Mouse (Mus musculus) layer of hippocampus, postnatal 10 days (tissue): ENCODE measurements around the gene Ano4. TPM values are rescaled to one million over a fixed set of nuclear protein-coding genes. Genes with fewer than 3 reads are reported as not detected.
A peak's percentile ranks its signal among the peaks of the same experiment; 100 is the strongest.
"Not testable (repeated sequence)": the region's sequence is repeated elsewhere in the genome, so short reads cannot be mapped to it uniquely, and the experiment has no call there.

ENCODE experiments used
- DNase-seq, 2 experiments: peaks; one replicate each; pipeline ENCODE4 v3.0.0; 2021; ENCODE audit warnings: low spot score in 2 of 2
- total RNA-seq, 2 experiments: library from RNA; stranded (reverse); gene quantifications; 2 replicates each; pipeline ENCODE4 v1.2.3; 2021

Gene Ano4
- total RNA-seq, 2 experiments from 2014 or later = 23.8 to 24.2 TPM

DNA sequence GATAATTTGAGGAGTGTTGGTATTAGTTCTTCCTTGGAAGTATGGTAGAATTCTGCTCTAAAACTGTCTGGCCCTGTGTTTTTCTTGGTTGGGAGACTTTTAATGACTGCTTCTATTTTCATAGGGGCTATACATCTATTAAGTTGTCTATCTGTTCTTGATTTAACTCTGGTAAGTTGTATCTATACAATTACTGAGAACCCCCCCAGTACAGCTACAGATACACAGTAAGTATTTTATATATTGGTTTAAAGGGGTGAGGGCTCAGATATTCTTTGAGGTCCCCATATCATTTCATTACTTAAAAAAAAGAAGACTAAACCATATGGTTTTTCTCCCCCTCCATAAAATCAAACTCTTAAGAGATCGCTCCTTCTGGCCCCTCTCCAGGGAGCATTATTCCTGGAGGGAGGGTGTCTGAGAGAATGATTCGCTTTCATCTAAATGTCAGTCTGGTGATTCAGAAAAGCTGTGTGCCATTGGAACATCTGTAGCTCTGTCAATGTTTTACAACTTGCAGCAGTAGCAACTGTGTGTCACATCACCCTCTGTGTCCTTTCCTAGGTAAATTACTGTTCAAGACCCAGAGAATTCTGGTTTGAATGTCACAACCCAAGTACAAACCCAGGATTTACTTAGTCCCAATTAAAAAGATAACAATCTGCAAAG is 189.6 kb downstream of the Ano4 start:
- peak; percentile 11 to 19 for DNase-seq

DNA sequence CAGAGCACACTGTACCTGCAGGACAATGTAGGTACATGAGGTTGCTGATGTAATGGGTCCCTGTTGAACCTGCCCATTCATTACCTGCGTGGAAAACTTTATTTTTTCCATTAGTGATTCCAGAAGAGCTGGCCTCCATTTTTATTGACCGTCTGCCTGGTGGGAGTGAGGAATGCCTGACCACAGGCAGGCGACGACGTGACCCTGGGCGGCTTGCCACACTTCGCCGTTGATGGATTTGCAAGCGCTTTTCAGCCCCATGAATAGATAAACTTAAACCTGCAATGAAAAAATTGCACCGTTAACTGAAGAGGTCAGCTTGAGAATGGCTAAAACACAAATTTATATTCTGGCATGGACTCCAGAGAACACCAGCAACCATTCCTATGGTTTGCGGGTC is 195.4 kb downstream of the Ano4 start:
- no peak for DNase-seq

DNA sequence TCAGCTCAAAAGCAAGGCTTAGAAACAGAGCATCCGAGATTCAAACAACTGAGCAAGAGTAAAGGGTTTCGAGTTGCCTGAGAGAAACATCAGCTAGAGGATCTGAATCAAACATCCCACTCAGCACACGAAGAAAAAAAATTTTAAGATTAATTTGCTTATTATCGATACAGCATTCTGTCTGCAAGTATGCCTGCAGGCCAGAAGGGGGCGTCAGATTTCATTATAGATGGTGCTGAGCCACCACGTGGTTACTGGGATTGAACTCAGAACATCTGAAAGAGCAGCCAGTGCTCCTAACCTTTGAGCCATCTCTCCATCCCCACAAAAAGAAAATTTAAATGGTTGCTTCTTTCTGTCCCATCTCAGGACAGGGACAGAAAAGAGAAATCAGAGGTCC is 223.2 kb downstream of the Ano4 start:
- no peak for DNase-seq

DNA sequence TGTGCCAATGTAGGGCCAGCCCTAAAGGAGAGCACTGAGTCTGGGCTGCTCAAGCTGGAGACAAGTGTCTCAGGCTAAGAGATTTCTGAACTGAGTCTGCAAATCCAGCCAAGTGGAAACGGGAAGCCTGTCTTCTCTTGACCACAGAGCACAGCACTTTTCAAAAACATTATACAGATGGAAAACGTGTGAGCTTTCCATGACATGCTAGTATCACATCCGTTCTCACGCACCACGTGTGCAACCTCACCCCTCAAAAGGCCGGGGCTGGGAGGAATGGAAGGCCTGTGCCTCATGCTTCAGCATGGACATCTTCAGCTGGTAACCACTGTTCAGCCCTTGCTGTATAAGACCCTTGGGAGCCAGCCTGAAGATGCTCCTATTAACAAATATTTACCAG is 230.2 kb downstream of the Ano4 start:
- no peak for DNase-seq

DNA sequence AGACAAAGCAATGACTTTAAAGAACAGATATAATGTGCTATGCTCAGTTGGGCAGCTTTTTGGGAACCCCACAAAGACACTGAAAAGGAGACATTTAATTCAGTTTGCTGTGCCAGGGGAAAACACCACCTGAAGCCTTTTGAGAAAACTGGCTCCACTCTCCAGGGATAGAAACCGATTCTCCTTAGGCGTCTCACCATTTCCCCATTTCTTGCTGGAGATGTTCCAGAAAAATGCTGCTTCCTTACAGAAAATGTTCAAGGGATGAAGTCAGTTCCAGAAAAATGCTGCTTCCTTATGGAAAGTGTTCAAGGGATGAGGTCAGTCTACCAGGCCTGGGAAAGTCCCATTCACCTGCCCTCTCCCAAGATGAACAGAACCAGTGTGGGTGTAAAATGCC is 233.1 kb downstream of the Ano4 start:
- DNase-seq = no peak

DNA sequence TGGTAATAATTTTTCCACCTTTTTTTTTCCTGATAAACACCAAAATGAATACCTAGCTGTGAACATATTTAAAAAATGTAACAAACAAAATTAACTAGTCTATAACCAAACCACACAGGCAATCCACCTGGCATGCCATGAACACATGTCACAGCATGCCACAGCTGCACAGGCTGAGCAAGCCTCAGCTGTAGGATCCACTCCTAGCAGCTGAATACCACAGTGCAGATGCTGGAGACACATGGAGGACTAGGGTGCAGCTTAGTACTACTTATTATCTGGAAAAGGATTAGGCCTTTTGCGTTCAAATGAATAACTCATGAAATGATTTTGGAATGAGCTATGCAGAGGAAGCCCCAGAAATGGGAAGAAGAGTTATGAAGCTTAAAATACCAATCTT is 233.6 kb downstream of the Ano4 start:
- DNase-seq = no peak

DNA sequence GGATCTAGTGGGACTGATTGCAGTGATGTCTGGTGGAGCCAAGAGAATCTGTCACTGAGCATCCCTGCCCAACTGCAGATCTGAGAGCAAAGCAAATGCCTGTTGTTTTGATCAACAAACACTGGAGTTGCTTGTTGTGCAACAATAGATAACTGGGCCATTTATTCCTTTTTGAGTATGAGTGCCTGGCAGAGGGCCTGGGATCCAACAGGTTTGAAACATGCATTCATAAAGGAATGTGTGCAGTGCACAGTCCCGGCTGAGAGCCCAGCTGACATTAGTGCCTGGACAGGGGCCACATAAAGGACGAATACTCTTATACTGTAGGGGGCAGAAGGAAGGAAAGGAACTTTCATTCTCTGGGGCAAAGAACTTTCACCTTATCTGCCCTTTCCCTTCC is 241.0 kb downstream of the Ano4 start:
- no peak for DNase-seq

DNA sequence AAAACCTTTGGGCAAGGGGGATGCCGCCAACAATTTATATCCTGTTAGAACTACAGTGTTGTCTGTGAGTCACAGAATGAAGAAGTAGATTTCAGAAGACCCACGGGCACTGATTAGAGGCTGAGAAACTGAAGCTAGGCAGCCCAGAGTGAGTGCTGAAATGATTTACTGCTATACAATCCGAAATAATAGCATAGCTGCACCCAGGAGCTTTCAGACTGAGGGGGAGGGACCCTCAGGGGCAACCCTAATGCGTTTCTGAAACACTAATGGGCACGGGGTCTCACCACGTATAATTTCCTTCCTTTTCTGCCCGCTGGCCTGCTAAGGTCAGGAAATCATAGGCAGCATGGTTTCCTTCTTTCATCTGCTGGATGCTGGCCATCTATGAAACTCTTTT is 242.5 kb downstream of the Ano4 start:
- no peak for DNase-seq

DNA sequence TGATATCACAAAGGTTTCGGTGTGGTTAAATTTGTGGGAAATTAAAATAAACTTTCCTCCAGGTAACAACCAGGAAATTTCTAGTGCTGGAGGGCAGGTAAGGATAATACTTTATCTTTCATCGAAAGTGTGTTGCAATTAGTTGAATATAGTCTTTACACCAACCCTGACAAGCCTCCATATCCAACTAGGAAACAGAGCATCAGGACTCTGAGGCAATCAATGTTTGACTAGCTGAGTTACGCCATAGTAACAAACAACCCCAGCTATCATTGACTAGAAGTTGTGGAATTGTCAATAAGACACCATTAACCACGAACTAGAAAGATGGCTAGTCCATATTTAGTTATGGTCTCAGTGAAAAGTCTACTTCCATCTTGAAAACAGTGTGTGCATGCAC is 246.4 kb downstream of the Ano4 start:
- no peak for DNase-seq

DNA sequence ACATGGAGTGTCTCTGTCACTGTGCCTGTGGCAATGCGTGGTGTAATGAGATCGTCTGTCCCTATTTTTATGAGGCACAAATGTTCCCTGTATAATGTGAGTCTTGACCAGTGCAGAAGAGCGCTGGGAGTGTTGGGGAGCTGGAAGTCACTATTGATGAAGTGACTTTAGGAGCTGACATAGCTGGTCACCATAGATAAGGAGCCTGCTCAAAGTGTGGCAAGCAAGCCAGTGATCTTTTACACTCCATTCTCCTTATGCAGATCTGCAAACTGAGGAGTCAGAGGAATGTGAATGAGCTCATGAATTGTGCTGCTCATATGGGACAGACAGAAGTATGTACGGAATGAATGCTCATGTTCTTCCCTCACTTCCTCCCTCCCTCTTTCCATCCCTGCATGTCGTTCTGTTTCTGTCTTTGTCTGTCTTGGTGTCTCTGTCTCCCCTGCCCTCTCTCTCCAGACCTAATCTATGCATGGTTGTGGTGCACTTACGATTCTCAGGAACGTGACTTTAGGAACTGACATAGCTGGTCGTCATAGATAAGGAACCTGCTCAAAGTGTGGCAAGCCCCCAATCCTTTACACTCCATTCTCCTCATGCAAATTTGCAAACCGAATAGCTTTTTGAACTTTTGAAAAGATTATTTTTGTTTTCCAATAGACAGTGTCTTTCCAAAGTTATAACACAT is 252.1 kb downstream of the Ano4 start:
- no peak for DNase-seq

DNA sequence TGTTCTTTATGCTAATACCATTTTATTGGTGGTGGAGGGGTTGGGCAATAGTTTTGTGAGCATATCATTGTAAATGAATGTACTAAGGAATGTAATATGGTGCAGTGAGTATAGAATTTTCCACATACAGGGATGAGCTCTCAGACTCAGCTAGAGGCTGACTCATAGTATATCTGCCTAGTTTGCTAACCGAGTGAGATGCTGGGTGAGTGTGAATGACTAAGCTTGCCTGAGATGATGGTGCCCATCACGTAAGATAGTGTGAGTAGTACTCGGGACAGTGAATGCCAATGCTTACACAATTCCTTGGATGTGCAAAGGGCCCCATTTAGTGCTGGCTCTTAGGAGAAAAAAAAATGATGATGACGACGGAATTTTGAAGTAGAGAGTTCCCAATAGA is 267.1 kb downstream of the Ano4 start:
- DNase-seq = no peak

DNA sequence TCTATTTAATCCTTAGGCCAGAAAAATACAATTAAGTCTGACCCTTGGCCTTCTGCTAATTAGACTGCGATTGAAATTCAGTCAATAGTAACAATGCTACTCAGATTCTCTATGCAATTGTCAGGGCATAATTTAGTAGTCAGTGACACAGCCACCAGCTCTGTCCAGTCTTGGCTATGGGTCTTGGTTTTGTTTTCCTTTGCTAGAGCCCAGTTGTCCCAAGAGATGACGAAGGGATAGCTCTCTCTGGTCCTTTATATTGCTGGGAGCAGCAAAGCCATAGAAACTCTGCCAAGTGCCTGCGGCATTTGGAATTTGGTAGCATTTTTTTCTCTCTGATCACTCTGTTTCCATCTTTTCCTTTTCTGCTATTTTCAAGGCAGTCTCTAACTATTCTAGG is 288.7 kb downstream of the Ano4 start:
- no peak for DNase-seq

DNA sequence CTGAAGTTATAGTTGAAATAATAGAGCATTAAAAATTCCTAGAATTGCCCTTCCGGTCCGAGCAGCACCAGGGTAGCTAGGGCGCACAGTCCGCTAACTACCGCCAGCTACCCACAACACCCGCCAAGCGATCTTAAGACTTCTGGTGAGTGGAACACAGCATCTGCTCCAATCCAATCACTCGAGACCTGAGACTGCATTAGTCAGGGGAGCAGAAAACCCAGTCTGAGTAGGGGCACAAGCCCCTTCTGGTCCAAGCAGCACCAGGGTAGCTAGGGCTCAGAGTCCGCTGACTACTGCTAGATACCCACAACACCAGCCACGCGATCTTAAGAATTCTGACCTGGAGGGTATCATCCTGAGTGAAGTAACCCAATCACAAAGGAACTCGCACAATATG is 299.6 kb downstream of the Ano4 start:
- DNase-seq = not testable (repeated sequence)

DNA sequence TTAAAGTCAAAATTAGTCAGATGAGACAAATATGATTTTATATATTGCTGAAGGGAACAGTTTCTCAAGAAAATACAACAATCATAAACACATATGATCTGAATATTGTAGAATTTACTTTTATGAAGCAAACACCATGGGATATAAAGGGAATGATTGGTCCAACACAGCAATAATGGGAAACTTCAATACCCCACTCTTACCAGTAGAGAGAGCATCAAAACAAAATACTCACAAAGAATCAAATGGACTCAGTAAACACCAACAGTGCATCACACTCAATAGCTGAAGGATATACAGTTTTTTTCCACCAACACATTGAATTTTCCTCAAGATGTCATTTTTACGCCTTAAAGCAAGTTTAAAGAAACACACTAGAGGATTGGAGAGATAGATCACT is 300.4 kb downstream of the Ano4 start:
- DNase-seq = no peak

DNA sequence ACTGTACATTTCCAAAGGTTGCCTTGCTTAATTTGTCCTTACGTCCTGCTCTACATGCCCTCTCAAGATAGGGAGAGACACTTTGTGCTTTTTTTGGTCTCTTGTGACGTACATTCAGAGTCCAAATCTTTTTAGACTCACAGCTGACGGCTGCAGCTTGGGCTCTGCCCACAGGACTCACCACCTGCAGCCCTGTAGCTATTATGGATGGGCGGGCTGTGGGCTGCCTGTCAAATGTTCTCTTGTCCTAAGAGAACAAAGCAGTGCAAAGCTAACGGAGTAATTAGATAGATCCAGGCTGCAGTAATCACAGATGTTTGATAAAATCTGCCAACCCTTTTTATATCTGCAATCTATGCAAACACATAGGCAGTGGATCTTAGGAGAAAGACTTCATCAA is 325.6 kb downstream of the Ano4 start:
- DNase-seq = peak in 1 of 2 experiments; percentile 11

DNA sequence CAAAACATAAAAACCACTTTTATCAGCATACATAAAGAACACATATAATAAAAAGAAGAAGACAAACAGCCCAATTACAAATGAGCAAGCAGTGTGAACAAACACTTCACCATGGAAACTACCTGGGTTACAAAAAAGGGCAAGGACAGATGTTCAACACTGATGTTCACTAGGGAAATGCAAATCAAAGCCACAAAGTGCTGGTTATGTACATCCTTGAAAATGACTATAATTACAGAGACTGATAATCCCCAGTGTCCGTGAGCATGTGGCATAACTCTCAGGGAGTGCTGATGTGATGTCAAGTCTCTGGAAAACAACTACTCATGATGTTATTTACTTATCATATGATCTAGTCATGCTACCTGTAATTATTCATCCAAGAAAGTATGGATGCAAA is 336.3 kb downstream of the Ano4 start:
- no peak for DNase-seq

DNA sequence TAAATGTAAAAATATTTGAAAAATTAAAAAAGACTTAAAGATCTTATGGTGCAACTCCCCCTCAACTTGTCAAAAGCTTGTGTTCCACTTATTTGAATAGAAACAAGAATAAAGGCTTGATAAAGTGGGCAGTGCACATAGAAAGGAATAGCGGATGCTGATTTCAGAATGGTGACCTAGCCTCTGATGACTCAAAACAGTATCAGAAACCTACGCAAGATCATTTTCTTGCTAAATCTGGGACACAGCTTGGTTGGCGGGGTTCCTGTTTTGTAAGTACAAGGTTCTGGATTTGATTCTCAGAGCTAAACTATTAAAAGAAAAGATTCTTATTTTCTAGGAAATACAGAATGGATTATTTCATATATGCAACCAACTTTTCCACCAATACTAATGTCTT is 340.0 kb downstream of the Ano4 start:
- no peak for DNase-seq

DNA sequence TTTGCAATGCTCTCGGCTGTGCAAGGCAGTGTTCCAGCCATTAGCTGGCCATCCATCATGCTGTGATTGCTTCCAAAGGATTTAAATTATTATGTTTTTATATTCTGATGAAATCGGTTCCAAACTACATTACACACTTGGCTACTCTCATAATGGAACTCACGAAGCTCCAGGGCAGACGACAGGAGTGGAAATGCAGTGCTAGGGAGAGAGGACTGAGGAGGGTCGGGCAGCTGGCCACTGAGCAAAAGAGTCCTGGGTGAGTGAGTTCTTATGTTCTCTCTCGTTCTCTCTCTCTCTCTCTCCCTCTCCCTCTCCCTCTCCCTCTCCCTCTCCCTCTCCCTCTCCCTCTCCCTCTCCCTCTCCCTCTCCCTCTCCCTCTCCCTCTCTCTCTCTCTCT is 357.6 kb downstream of the Ano4 start:
- DNase-seq = no peak

DNA sequence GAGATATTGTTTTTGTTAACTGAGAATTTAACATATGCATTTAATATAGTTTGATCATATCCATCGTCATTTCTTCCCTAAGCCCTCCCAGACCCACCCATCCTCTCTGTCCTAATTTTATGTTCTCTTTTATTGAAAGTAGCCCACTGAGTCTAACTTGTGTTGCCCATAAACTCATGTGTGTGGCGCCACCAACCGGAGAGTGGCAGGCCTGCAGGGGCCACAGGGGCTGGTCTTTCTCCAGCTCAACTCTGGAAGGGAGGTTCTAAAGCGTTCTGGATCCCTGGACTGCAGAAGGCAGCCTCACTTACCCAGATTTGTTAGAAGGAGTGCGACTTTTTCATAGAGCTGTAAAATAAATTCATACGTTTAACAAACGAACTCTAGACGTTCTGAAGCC is 361.1 kb downstream of the Ano4 start:
- peak; percentile 64 to 70 for DNase-seq

DNA sequence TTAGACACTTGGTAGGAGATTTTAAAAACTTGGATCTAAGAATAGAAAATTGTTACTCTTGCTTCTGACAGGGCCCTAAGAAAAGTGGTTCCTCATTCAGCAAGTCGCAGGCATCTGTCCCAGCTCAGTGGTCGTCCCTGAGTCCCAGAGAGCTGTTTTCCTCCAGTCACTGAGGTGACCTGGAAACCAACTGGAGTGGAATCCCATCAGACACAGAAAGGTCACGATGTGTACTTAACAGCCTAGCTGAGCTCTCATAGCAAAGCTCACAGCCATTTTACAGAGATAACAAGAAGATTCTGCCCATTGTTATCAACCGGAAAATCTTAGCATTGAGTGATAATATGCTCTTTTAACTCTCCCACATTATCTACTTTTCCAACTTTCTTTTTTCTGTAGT is 365.1 kb downstream of the Ano4 start:
- DNase-seq = no peak

DNA sequence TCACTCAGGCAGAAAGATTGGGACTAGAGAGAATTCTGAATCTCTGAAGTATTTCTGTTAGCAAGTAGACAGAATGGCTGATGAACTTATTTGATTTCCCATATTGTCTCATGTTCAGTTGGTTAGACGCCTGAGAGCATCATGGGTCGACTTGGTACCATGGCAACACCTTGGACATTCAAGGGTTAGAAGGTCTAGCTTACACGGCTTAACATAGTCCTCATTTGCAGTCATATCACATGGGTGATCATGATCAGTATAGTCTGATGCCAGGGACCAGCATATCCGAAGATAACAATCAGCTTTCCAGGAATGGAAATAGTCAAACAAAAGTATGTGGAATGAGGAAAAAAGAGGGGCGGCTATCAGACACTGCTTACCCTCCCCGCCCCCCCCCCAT is 365.6 kb downstream of the Ano4 start:
- DNase-seq = no peak

DNA sequence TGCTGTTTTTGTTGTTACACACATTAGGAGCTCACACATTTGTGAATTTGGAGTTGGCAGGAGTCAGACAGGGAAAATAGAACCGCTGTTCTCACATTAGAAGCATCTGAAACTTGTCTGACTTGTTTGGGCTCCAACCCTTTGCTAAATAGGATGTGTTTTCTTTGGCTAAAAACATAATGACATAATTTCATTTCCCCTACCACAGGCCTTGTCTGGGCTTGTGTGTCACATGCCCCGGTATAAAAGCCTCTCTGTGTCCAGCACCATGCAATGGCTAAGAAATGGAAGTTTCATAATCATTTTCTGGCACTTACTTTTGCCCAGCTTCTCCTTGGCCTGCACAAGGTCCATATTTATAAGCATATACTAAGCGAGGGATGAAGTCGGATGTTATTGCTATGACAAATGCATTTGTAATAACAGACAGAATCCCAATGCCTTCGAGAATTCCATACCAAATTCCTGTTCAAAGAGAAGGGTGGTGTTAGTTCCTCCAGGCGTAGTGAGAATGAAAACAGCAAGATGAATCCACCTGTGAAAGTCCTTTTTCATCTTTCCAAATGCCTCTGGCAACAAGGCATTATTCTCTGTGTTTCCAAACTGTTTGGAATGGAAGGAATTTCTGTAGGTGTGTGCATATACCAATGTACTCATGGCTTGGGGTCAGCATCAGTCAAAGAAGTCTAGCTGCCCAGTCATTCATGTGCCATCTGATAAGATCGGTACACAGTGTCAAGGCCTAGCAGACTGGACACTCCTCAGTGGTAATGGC is 373.4 kb downstream of the Ano4 start:
- no peak for DNase-seq

DNA sequence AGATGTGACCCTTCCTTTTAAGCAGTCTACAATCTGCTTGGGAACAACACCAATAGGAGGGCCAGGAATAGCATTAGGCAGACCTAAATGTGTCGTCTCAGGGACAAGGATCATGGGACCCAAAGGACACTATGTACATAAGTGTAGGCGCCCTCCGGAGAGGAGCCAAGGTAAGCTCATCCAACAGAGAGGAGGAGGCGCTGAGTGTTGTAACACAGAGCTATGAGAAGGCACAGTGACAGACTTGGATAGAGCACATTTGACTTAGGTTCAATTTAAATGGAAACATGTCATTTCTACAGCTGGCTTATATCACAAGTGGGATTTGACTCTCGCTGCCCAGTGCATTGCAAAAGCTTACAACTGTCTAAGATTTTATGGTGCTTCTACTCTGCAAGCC is 376.0 kb downstream of the Ano4 start:
- no peak for DNase-seq
